In the genomic region with DNA sequence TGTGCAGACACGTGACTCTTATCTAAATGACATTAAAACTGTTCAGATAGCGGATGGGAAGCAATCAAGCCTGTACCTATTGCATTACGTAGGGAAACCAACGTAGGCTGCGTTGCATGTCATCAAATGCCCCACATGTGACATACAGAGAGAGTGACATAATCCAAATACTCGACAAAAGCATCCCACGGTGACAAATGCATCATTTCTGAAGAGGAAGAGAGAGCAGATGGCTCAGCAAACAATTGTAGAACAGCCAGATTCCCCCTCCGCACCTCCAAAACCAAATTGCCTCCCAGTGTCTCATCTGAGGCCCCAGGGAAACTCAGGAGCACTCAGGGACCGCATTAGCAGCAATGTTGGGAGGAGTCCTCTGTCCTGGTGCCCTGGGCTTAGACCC, we compare ENCODE assay signal across 13 mouse cellular contexts.
DNase-seq lines count a peak whose midpoint lies in the region; ATAC-seq and TF ChIP-seq lines count a peak whose summit lies in the region.
"Had no signal": no experiment of that assay in that cellular context is flagged by ENCODE, and none has a peak within 500 bp of the region (broad histone marks: within the 10 kb centered on the region; RNA-seq: fewer than 3 reads in every experiment).

No protein-coding gene starts in this region.

- no peak for TF ChIP-seq EP300 in MEL (IDR thresholded peaks at IDR 0.05; ENCODE audit: low read depth in 1 of 2, low read length in 2 of 2)

- no peak overlapping the region for H3K4me3 ChIP-seq in forebrain, embryonic 13.5 days
- no peak overlapping the region for H3K4me3 ChIP-seq in forebrain, embryonic 10.5 days
- H3K4me3 ChIP-seq in MEL (ENCODE audit: control insufficient read depth in 1 of 2, insufficient read depth in 1 of 2, low read depth in 2 of 2, low read length in 2 of 2), result no peak overlapping the region
- no peak overlapping the region for H3K4me3 ChIP-seq in forebrain, embryonic 16.5 days (replicated peaks; ENCODE audit: low read length)
- no peak overlapping the region for H3K4me3 ChIP-seq in left cerebral cortex, adult 2 months
- no peak overlapping the region for H3K4me3 ChIP-seq in intestine, embryonic 15.5 days (replicated peaks)
- H3K4me3 ChIP-seq: embryonic facial prominence, embryonic 15.5 days; limb, embryonic 13.5 days had no signal

- no peak for TF ChIP-seq RAD21 in MEL (IDR thresholded peaks at IDR 0.05; ENCODE audit: low read depth, low read length)

- ATAC-seq in forebrain, embryonic 13.5 days, result 0 out of 2 replicates have a peak, but pooled peaks have one; percentile 59
- peak; percentile 57 for ATAC-seq in forebrain, embryonic 16.5 days
- no peak for ATAC-seq in intestine, embryonic 15.5 days

- no peak for DNase-seq in forebrain, embryonic 10.5 days (ENCODE audit: extremely low spot score, low spot score)
- DNase-seq in MEL (ENCODE audit: low read depth, low spot score), result no peak
- DNase-seq in left cerebral cortex, adult 2 months (ENCODE audit: extremely low spot score in 1 of 2, low spot score in 2 of 2), result peak; percentile 29 to 41
- no peak for DNase-seq in kidney, adult 9 months
- DNase-seq in thymus, postnatal 0 days (ENCODE audit: low spot score), result no peak
- DNase-seq: adrenal gland, postnatal 14 days; heart, adult 11 months; lung, postnatal 10 days had no signal

- H3K27me3 ChIP-seq in forebrain, embryonic 13.5 days, result no peaks in the 10 kb centered on the region
- no peaks in the 10 kb centered on the region for H3K27me3 ChIP-seq in forebrain, embryonic 10.5 days (ENCODE audit: poor library complexity, severe bottlenecking)
- no peaks in the 10 kb centered on the region for H3K27me3 ChIP-seq in MEL (ENCODE audit: control insufficient read depth in 1 of 2, insufficient read depth in 2 of 2, low read length in 2 of 2)
- H3K27me3 ChIP-seq in forebrain, embryonic 16.5 days (replicated peaks; ENCODE audit: control insufficient read depth, insufficient read depth, low read length), result no peaks in the 10 kb centered on the region
- no peaks in the 10 kb centered on the region for H3K27me3 ChIP-seq in intestine, embryonic 15.5 days (replicated peaks)
- H3K27me3 ChIP-seq: embryonic facial prominence, embryonic 15.5 days; limb, embryonic 13.5 days had no signal

- intact Hi-C loops in left cerebral cortex, adult 2 months (cut with DNase I), result loop anchor here (5.0 kb wide), 2 partner anchors 59 to 161 kb away; no protein-coding TSS in a partner anchor

- WGBS in forebrain, embryonic 13.5 days, result 67% methylated on average over 9 of the region's 9 CpGs
- WGBS in forebrain, embryonic 10.5 days, result 88% methylated on average over 9 of the region's 9 CpGs
- WGBS in forebrain, embryonic 16.5 days, result 51% methylated on average over 9 of the region's 9 CpGs
- WGBS in intestine, embryonic 15.5 days, result 65% methylated on average over 9 of the region's 9 CpGs

- no peak overlapping the region for H3K4me2 ChIP-seq in forebrain, embryonic 13.5 days
- no peak overlapping the region for H3K4me2 ChIP-seq in forebrain, embryonic 16.5 days (ENCODE audit: low read length)
- H3K4me2 ChIP-seq in intestine, embryonic 15.5 days (replicated peaks), result no peak overlapping the region
- H3K4me2 ChIP-seq: embryonic facial prominence, embryonic 15.5 days; limb, embryonic 13.5 days had no signal

- TF ChIP-seq CTCF in MEL (IDR thresholded peaks at IDR 0.05 in 2 of 3, conservative IDR thresholded peaks at IDR 0.05 in 1 of 3; ENCODE audit: control insufficient read depth in 1 of 3, insufficient read depth in 1 of 3, low read depth in 2 of 3, low read length in 3 of 3, poor library complexity in 1 of 3, severe bottlenecking in 1 of 3), result no peak
- TF ChIP-seq CTCF in left cerebral cortex, adult 2 months (IDR thresholded peaks at IDR 0.05), result no peak

- H3K36me3 ChIP-seq in forebrain, embryonic 13.5 days (ENCODE audit: poor library complexity, severe bottlenecking), result no peaks in the 10 kb centered on the region
- no peaks in the 10 kb centered on the region for H3K36me3 ChIP-seq in forebrain, embryonic 10.5 days (replicated peaks)
- no peaks in the 10 kb centered on the region for H3K36me3 ChIP-seq in MEL (ENCODE audit: control insufficient read depth in 1 of 2, insufficient read depth in 2 of 2, low read length in 2 of 2)
- no peaks in the 10 kb centered on the region for H3K36me3 ChIP-seq in forebrain, embryonic 16.5 days (ENCODE audit: control insufficient read depth, insufficient read depth)
- no peaks in the 10 kb centered on the region for H3K36me3 ChIP-seq in intestine, embryonic 15.5 days
- H3K36me3 ChIP-seq: embryonic facial prominence, embryonic 15.5 days; limb, embryonic 13.5 days had no signal

- H3K4me1 ChIP-seq in forebrain, embryonic 13.5 days, result no peaks in the 10 kb centered on the region
- H3K4me1 ChIP-seq in forebrain, embryonic 10.5 days, result no peaks in the 10 kb centered on the region
- no peaks in the 10 kb centered on the region for H3K4me1 ChIP-seq in MEL (ENCODE audit: control insufficient read depth in 1 of 2, insufficient read depth in 2 of 2, low read length in 2 of 2)
- H3K4me1 ChIP-seq in forebrain, embryonic 16.5 days (replicated peaks; ENCODE audit: control insufficient read depth, insufficient read depth, low read length), result peaks cover 11% of the 10 kb centered on the region
- no peaks in the 10 kb centered on the region for H3K4me1 ChIP-seq in intestine, embryonic 15.5 days (replicated peaks)
- H3K4me1 ChIP-seq: embryonic facial prominence, embryonic 15.5 days; limb, embryonic 13.5 days had no signal

- no peak for TF ChIP-seq POLR2A in MEL (IDR thresholded peaks at IDR 0.05; ENCODE audit: control insufficient read depth in 1 of 2, insufficient read depth in 1 of 2, low read depth in 1 of 2, low read length in 2 of 2, poor library complexity in 1 of 2)

- no peak overlapping the region for H3K9ac ChIP-seq in forebrain, embryonic 13.5 days
- H3K9ac ChIP-seq in MEL (ENCODE audit: control insufficient read depth, low read depth, low read length, poor library complexity, severe bottlenecking), result no peak overlapping the region
- H3K9ac ChIP-seq in forebrain, embryonic 16.5 days (replicated peaks; ENCODE audit: low read depth, low read length), result 0 out of 2 replicates have a peak overlapping the region, but pooled peaks have one; percentile 29
- H3K9ac ChIP-seq in intestine, embryonic 15.5 days, result no peak overlapping the region
- H3K9ac ChIP-seq: embryonic facial prominence, embryonic 15.5 days; limb, embryonic 13.5 days had no signal

- H3K9me3 ChIP-seq in forebrain, embryonic 13.5 days (replicated peaks), result no peaks in the 10 kb centered on the region
- no peaks in the 10 kb centered on the region for H3K9me3 ChIP-seq in forebrain, embryonic 10.5 days
- no peaks in the 10 kb centered on the region for H3K9me3 ChIP-seq in MEL (replicated peaks; ENCODE audit: insufficient read depth, low read length)
- no peaks in the 10 kb centered on the region for H3K9me3 ChIP-seq in forebrain, embryonic 16.5 days (ENCODE audit: control insufficient read depth, low read length)
- H3K9me3 ChIP-seq in intestine, embryonic 15.5 days, result no peaks in the 10 kb centered on the region
- H3K9me3 ChIP-seq: embryonic facial prominence, embryonic 15.5 days; limb, embryonic 13.5 days had no signal

- no peak overlapping the region for H3K27ac ChIP-seq in forebrain, embryonic 13.5 days
- no peak overlapping the region for H3K27ac ChIP-seq in forebrain, embryonic 10.5 days
- no peak overlapping the region for H3K27ac ChIP-seq in MEL (ENCODE audit: control insufficient read depth, low read depth, low read length)
- peak overlapping the region; percentile 75 for H3K27ac ChIP-seq in forebrain, embryonic 16.5 days (ENCODE audit: low read length)
- no peak overlapping the region for H3K27ac ChIP-seq in left cerebral cortex, adult 2 months
- H3K27ac ChIP-seq in intestine, embryonic 15.5 days, result no peak overlapping the region
- H3K27ac ChIP-seq: embryonic facial prominence, embryonic 15.5 days; limb, embryonic 13.5 days had no signal

- no peaks in the 10 kb centered on the region for H3K79me2 ChIP-seq in MEL (ENCODE audit: control insufficient read depth, insufficient read depth, low read length, poor library complexity)

TF ChIP-seq in MEL, 35 proteins besides CTCF, POLR2A, EP300 and RAD21:
- TF ChIP-seq USF1 (IDR thresholded peaks at IDR 0.05; ENCODE audit: low read depth, low read length), result 0 out of 2 replicates have a peak, but pooled peaks have one; percentile 39
- no peak for TF ChIP-seq E2F4 (IDR thresholded peaks at IDR 0.05; ENCODE audit: borderline replicate concordance, low read depth, low read length)
- TF ChIP-seq HCFC1 (IDR thresholded peaks at IDR 0.05; ENCODE audit: low read depth, low read length), result no peak
- no peak for TF ChIP-seq NRF1 (IDR thresholded peaks at IDR 0.05; ENCODE audit: insufficient read depth, low read depth, low read length, poor library complexity, severe bottlenecking)

Comparison
In these comparisons a context has a peak if more than half of its experiments do, and no peak if none do; other contexts are left out.
1. DNase-seq: peak in left cerebral cortex, adult 2 months (2 of 2); none in forebrain, embryonic 10.5 days (single experiment), MEL (single experiment), kidney, adult 9 months (single experiment) and thymus, postnatal 0 days (single experiment).